Mouse (Mus musculus): ENCODE results near the gene Lipe.

- TF ChIP-seq EP300 (optimal IDR thresholded peaks at IDR 0.05) (no peak), CTCF (IDR thresholded peaks at IDR 0.05; ENCODE audit: low read depth) (no peak)
These were observed 1.9 kb downstream of the Lipe start for GRCm38 (mm10) chr7:25396621-25397020.
